Mouse (Mus musculus): Measurements from ENCODE around the gene Dppa3. TPM values are rescaled to one million over a fixed set of nuclear protein-coding genes. Genes with fewer than 3 reads are reported as not detected.

The Dppa3 gene
- polyA plus RNA-seq (2014; fragmentation: Nextera tagmentation; extraction: Ambion mirVana), result not detected in 2 replicates

- Histone ChIP-seq H3K9ac (replicated peaks; ENCODE audit: low read length) (no peak within 1 kb of the TSS), H3K4me2 (ENCODE audit: low read depth, low read length) (no peak within 1 kb of the TSS), H3K27me3 (ENCODE audit: control insufficient read depth, insufficient read depth, low read length) (no peaks in the 10 kb centered on the region), H3K4me1 (ENCODE audit: control insufficient read depth, insufficient read depth, low read length) (no peaks in the 10 kb centered on the region), H3K27ac (replicated peaks; ENCODE audit: low read depth, low read length) (no peak within 1 kb of the TSS), H3K36me3 (replicated peaks; ENCODE audit: control insufficient read depth, insufficient read depth, low read depth, low read length) (no peaks in the 10 kb centered on the region), H3K9me3 (replicated peaks; ENCODE audit: control insufficient read depth, low read length) (no peaks in the 10 kb centered on the region), H3K4me3 (ENCODE audit: low read depth, low read length) (no peak within 1 kb of the TSS)
- ATAC-seq (replicated peaks; ENCODE audit: insufficient number of reproducible peaks, low FRiP score, low TSS enrichment, low read depth), result no peak
- no peak for DNase-seq (ENCODE audit: low spot score)
- WGBS, result 88% methylated on average over 8 of the region's 8 CpGs
Measured at GRCm38 (mm10) chr6:122626110-122626509, at the start of gene Dppa3. Gene Dppa3 (plus strand): TSS chr6:122626410.

GRCm38 (mm10) chr6:122577030-122577429, 49.2 kb upstream of the Dppa3 start:
- no peak overlapping the region for H3K4me3 ChIP-seq (ENCODE audit: low read depth, low read length)
- WGBS, result 93% methylated on average over 3 of the region's 3 CpGs
- no peaks in the 10 kb centered on the region for H3K36me3 ChIP-seq (replicated peaks; ENCODE audit: control insufficient read depth, insufficient read depth, low read depth, low read length)
- no peaks in the 10 kb centered on the region for H3K9me3 ChIP-seq (replicated peaks; ENCODE audit: control insufficient read depth, low read length)
- no peaks in the 10 kb centered on the region for H3K4me1 ChIP-seq (ENCODE audit: control insufficient read depth, insufficient read depth, low read length)
- no peak overlapping the region for H3K4me2 ChIP-seq (ENCODE audit: low read depth, low read length)
- DNase-seq (ENCODE audit: low spot score) (no peak), ATAC-seq (replicated peaks; ENCODE audit: insufficient number of reproducible peaks, low FRiP score, low TSS enrichment, low read depth) (no peak)
- H3K27me3 ChIP-seq (ENCODE audit: control insufficient read depth, insufficient read depth, low read length), result no peaks in the 10 kb centered on the region
- no peak overlapping the region for H3K9ac ChIP-seq (replicated peaks; ENCODE audit: low read length)
- H3K27ac ChIP-seq (replicated peaks; ENCODE audit: low read depth, low read length), result no peak overlapping the region

- H3K4me3 ChIP-seq (ENCODE audit: low read depth, low read length), result no peak overlapping the region
- no peak overlapping the region for H3K27ac ChIP-seq (replicated peaks; ENCODE audit: low read depth, low read length)
- DNase-seq (ENCODE audit: low spot score), result no peak
- H3K27me3 ChIP-seq (ENCODE audit: control insufficient read depth, insufficient read depth, low read length), result no peaks in the 10 kb centered on the region
- WGBS, result 93% methylated on average over 1 of the region's 1 CpGs
- no peaks in the 10 kb centered on the region for H3K36me3 ChIP-seq (replicated peaks; ENCODE audit: control insufficient read depth, insufficient read depth, low read depth, low read length)
- no peak overlapping the region for H3K9ac ChIP-seq (replicated peaks; ENCODE audit: low read length)
- ATAC-seq (replicated peaks; ENCODE audit: insufficient number of reproducible peaks, low FRiP score, low TSS enrichment, low read depth), result no peak
- no peaks in the 10 kb centered on the region for H3K9me3 ChIP-seq (replicated peaks; ENCODE audit: control insufficient read depth, low read length)
- H3K4me2 ChIP-seq (ENCODE audit: low read depth, low read length), result no peak overlapping the region
- no peaks in the 10 kb centered on the region for H3K4me1 ChIP-seq (ENCODE audit: control insufficient read depth, insufficient read depth, low read length)
Measured at GRCm38 (mm10) chr6:122579086-122579485, 47.1 kb upstream of the Dppa3 start.

- Histone ChIP-seq H3K27ac (replicated peaks; ENCODE audit: low read depth, low read length) (no peak overlapping the region), H3K36me3 (replicated peaks; ENCODE audit: control insufficient read depth, insufficient read depth, low read depth, low read length) (no peaks in the 10 kb centered on the region), H3K4me1 (ENCODE audit: control insufficient read depth, insufficient read depth, low read length) (no peaks in the 10 kb centered on the region), H3K4me2 (ENCODE audit: low read depth, low read length) (no peak overlapping the region), H3K27me3 (ENCODE audit: control insufficient read depth, insufficient read depth, low read length) (no peaks in the 10 kb centered on the region), H3K9me3 (replicated peaks; ENCODE audit: control insufficient read depth, low read length) (no peaks in the 10 kb centered on the region), H3K9ac (replicated peaks; ENCODE audit: low read length) (no peak overlapping the region), H3K4me3 (ENCODE audit: low read depth, low read length) (no peak overlapping the region)
- ATAC-seq (replicated peaks; ENCODE audit: insufficient number of reproducible peaks, low FRiP score, low TSS enrichment, low read depth), result no peak
- WGBS, result 83% methylated on average over 13 of the region's 13 CpGs
- DNase-seq (ENCODE audit: low spot score), result no peak
Measured at GRCm38 (mm10) chr6:122591027-122591758, 35.0 kb upstream of the Dppa3 start.

- ATAC-seq (replicated peaks; ENCODE audit: insufficient number of reproducible peaks, low FRiP score, low TSS enrichment, low read depth), result no peak
- Histone ChIP-seq H3K36me3 (replicated peaks; ENCODE audit: control insufficient read depth, insufficient read depth, low read depth, low read length) (no peaks in the 10 kb centered on the region), H3K9me3 (replicated peaks; ENCODE audit: control insufficient read depth, low read length) (no peaks in the 10 kb centered on the region), H3K9ac (replicated peaks; ENCODE audit: low read length) (no peak overlapping the region), H3K4me1 (ENCODE audit: control insufficient read depth, insufficient read depth, low read length) (no peaks in the 10 kb centered on the region), H3K27me3 (ENCODE audit: control insufficient read depth, insufficient read depth, low read length) (no peaks in the 10 kb centered on the region), H3K4me3 (ENCODE audit: low read depth, low read length) (no peak overlapping the region), H3K27ac (replicated peaks; ENCODE audit: low read depth, low read length) (no peak overlapping the region), H3K4me2 (ENCODE audit: low read depth, low read length) (no peak overlapping the region)
- DNase-seq (ENCODE audit: low spot score), result no peak
- WGBS, result 78% methylated on average over 2 of the region's 2 CpGs
Measured at GRCm38 (mm10) chr6:122592905-122593304, 33.3 kb upstream of the Dppa3 start.

- DNase-seq (ENCODE audit: low spot score) (peak; percentile 55), ATAC-seq (replicated peaks; ENCODE audit: insufficient number of reproducible peaks, low FRiP score, low TSS enrichment, low read depth) (no peak)
- no peak overlapping the region for H3K9ac ChIP-seq (replicated peaks; ENCODE audit: low read length)
- H3K36me3 ChIP-seq (replicated peaks; ENCODE audit: control insufficient read depth, insufficient read depth, low read depth, low read length), result no peaks in the 10 kb centered on the region
- H3K9me3 ChIP-seq (replicated peaks; ENCODE audit: control insufficient read depth, low read length), result no peaks in the 10 kb centered on the region
- no peak overlapping the region for H3K4me3 ChIP-seq (ENCODE audit: low read depth, low read length)
- H3K4me1 ChIP-seq (ENCODE audit: control insufficient read depth, insufficient read depth, low read length), result no peaks in the 10 kb centered on the region
- H3K4me2 ChIP-seq (ENCODE audit: low read depth, low read length), result no peak overlapping the region
- no peaks in the 10 kb centered on the region for H3K27me3 ChIP-seq (ENCODE audit: control insufficient read depth, insufficient read depth, low read length)
- 38% methylated on average over 7 of the region's 7 CpGs for WGBS
- no peak overlapping the region for H3K27ac ChIP-seq (replicated peaks; ENCODE audit: low read depth, low read length)
Measured at GRCm38 (mm10) chr6:122595637-122596036, 30.6 kb upstream of the Dppa3 start.

GRCm38 (mm10) chr6:122596608-122597007, 29.6 kb upstream of the Dppa3 start:
- Histone ChIP-seq H3K4me3 (ENCODE audit: low read depth, low read length) (no peak overlapping the region), H3K9ac (replicated peaks; ENCODE audit: low read length) (no peak overlapping the region), H3K9me3 (replicated peaks; ENCODE audit: control insufficient read depth, low read length) (no peaks in the 10 kb centered on the region), H3K27ac (replicated peaks; ENCODE audit: low read depth, low read length) (no peak overlapping the region), H3K4me2 (ENCODE audit: low read depth, low read length) (no peak overlapping the region), H3K27me3 (ENCODE audit: control insufficient read depth, insufficient read depth, low read length) (no peaks in the 10 kb centered on the region), H3K4me1 (ENCODE audit: control insufficient read depth, insufficient read depth, low read length) (no peaks in the 10 kb centered on the region), H3K36me3 (replicated peaks; ENCODE audit: control insufficient read depth, insufficient read depth, low read depth, low read length) (no peaks in the 10 kb centered on the region)
- ATAC-seq (replicated peaks; ENCODE audit: insufficient number of reproducible peaks, low FRiP score, low TSS enrichment, low read depth) (no peak), DNase-seq (ENCODE audit: low spot score) (no peak)
- 82% methylated on average over 7 of the region's 7 CpGs for whole genome bisulfite sequencing

- ATAC-seq (replicated peaks; ENCODE audit: insufficient number of reproducible peaks, low FRiP score, low TSS enrichment, low read depth), result no peak
- 94% methylated on average over 4 of the region's 4 CpGs for WGBS
Measured at GRCm38 (mm10) chr6:122598014-122598413, 28.2 kb upstream of the Dppa3 start.

More at GRCm38 (mm10) chr6:122598014-122598413, 28.2 kb upstream of the Dppa3 start:
- Histone ChIP-seq H3K9me3 (replicated peaks; ENCODE audit: control insufficient read depth, low read length) (no peaks in the 10 kb centered on the region), H3K9ac (replicated peaks; ENCODE audit: low read length) (no peak overlapping the region), H3K4me1 (ENCODE audit: control insufficient read depth, insufficient read depth, low read length) (no peaks in the 10 kb centered on the region), H3K4me3 (ENCODE audit: low read depth, low read length) (no peak overlapping the region), H3K4me2 (ENCODE audit: low read depth, low read length) (no peak overlapping the region), H3K36me3 (replicated peaks; ENCODE audit: control insufficient read depth, insufficient read depth, low read depth, low read length) (no peaks in the 10 kb centered on the region), H3K27ac (replicated peaks; ENCODE audit: low read depth, low read length) (no peak overlapping the region), H3K27me3 (ENCODE audit: control insufficient read depth, insufficient read depth, low read length) (no peaks in the 10 kb centered on the region)
- no peak for DNase-seq (ENCODE audit: low spot score)

Measured in embryonic facial prominence, embryonic 11.5 days (tissue).